Mouse (Mus musculus): Measurements from ENCODE around the gene Gm9887.

DNA sequence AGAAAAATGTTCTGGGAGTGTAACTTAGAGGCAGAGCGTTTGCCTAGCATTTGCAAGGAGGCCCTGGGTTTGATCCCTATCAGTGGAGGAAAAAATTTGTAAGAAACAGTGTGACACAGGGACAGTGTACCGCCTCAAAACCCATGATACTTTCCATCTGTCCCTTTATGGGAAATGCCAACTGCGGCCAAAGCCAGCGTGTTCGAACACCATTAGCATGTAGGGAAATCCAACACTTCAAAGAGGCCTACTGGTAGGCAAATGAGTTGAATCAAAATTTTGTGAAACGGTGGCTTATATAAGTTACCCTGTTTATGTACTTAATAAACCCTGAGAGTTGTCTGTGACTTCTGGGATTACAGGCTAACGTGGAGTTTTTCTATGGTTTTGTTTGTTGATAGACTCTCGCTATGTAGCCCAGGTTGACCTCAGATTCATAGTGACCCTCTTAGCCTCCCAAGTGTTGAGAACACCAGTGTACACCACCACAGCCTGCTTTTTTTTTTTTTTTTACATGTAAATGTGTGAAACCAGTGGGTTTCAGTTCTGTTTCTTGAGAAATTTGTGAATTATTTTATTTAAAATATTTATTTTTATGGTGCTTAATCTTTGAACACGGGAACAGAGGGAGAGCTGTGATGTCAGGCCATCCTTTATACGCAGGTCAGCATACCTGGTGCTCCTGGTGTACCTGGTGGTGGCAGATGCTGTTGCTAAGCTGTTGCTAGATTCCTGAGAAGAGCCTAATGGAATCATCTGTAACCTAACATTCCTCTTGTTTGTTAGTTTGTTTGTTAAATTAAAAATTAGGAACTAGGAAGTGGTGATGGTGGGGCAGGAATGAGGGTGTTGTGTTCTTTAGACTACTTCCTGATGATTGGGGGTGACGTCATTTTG, 6.5 kb upstream of the Gm9887 start:
- no peak for TF ChIP-seq POLR2A (IDR thresholded peaks at IDR 0.05; ENCODE audit: extremely low read depth, insufficient read depth, low read length)
- TF ChIP-seq CTCF (IDR thresholded peaks at IDR 0.05; ENCODE audit: extremely low read depth, insufficient read depth, low read length), result no peak
